Mouse (Mus musculus) central nervous system, embryonic 14 days (tissue): ENCODE results near the gene Tmem190. TPM values are rescaled to one million over a fixed set of nuclear protein-coding genes. Genes with fewer than 3 reads are reported as not detected.

Source experiments
- polyA plus RNA-seq: library from polyadenylated mRNA; depleted of rRNA; stranded (reverse); fragments of >200 nt; gene quantifications from 2 replicates; pipeline ENCODE4 v1.2.3, GENCODE M21; 2012; rRNA removed

Gene Tmem190
- not detected in 2 replicates for polyA plus RNA-seq

GRCm38 (mm10) chr7:4782759-4783158 is at the start of gene Tmem190, which contains the start of gene Il11:
Gene Tmem190, plus strand, starts transcription at chr7:4782937.
Gene Il11, minus strand, starts transcription at chr7:4782859.

GRCm38 (mm10) chr7:4739544-4740275 is 43.0 kb upstream of the Tmem190 start, which contains the start of gene Kmt5c:
Gene Kmt5c, plus strand, starts transcription at chr7:4740115.

GRCm38 (mm10) chr7:4752821-4753570 is 29.7 kb upstream of the Tmem190 start, which contains the start of gene Cox6b2:
Gene Cox6b2, minus strand, starts transcription at chr7:4753094.

GRCm38 (mm10) chr7:4771202-4771601 is 11.5 kb upstream of the Tmem190 start, which contains the start of gene Fam71e2:
Gene Fam71e2, minus strand, starts transcription at chr7:4771302.

GRCm38 (mm10) chr7:4789436-4789935 is 6.7 kb downstream of the Tmem190 start, which contains the start of gene Tmem238:
Gene Tmem238, minus strand, starts transcription at chr7:4789656.

GRCm38 (mm10) chr7:4792278-4793212 is 9.8 kb downstream of the Tmem190 start, which contains the start of gene Rpl28:
Gene Rpl28, plus strand, starts transcription at chr7:4792874.

GRCm38 (mm10) chr7:4812303-4813104 is 29.8 kb downstream of the Tmem190 start, which contains the start of gene Ube2s:
Gene Ube2s, minus strand, starts transcription at chr7:4812590.

Other genes starting within 250 kb of the Tmem190 start
- gene Syt5, start 235.4 kb upstream of the Tmem190 start, polyA plus RNA-seq = 74.4 and 85.2 TPM in 2 replicates
- gene Ptprh, start 178.9 kb upstream of the Tmem190 start, polyA plus RNA-seq = 0.98 and 1.2 TPM in 2 replicates
- 59.1 and 59.5 TPM in 2 replicates for gene Tmem86b, start 151.5 kb upstream of the Tmem190 start, polyA plus RNA-seq
- gene Ppp6r1, start 123.9 kb upstream of the Tmem190 start, polyA plus RNA-seq = 110 and 116 TPM in 2 replicates
- gene Hspbp1, start 97.9 kb upstream of the Tmem190 start, polyA plus RNA-seq = 75.4 and 76.6 TPM in 2 replicates
- gene Brsk1, start 92.3 kb upstream of the Tmem190 start, polyA plus RNA-seq = 107 and 116 TPM in 2 replicates
- gene Tmem150b, start 57.7 kb upstream of the Tmem190 start, polyA plus RNA-seq = 0.05 and 0.06 TPM in 2 replicates
- 175 and 185 TPM in 2 replicates for gene Kmt5c, start 42.8 kb upstream of the Tmem190 start, polyA plus RNA-seq
- 37.5 and 49.7 TPM in 2 replicates for gene Cox6b2, start 29.8 kb upstream of the Tmem190 start, polyA plus RNA-seq
- gene Fam71e2, start 11.6 kb upstream of the Tmem190 start, polyA plus RNA-seq = not detected in 2 replicates
- 0.34 and 0.39 TPM in 2 replicates for gene Il11, start 78 bp upstream of the Tmem190 start, polyA plus RNA-seq
- gene Tmem238, start 6.7 kb downstream of the Tmem190 start, polyA plus RNA-seq = 3.9 and 5.6 TPM in 2 replicates
- gene Rpl28, start 9.9 kb downstream of the Tmem190 start, polyA plus RNA-seq = 362 and 481 TPM in 2 replicates
- 465 and 518 TPM in 2 replicates for gene Ube2s, start 29.7 kb downstream of the Tmem190 start, polyA plus RNA-seq
- gene Shisa7, start 61.8 kb downstream of the Tmem190 start, polyA plus RNA-seq = 106 and 108 TPM in 2 replicates
- 2.7 and 3.3 TPM in 2 replicates for gene Isoc2b, start 87.3 kb downstream of the Tmem190 start, polyA plus RNA-seq
- 8.8 and 9.2 TPM in 2 replicates for gene Isoc2a, start 94.2 kb downstream of the Tmem190 start, polyA plus RNA-seq
- 0.53 and 0.79 TPM in 2 replicates for gene Gm36210, start 123.6 kb downstream of the Tmem190 start, polyA plus RNA-seq
- gene Zfp628, start 132.3 kb downstream of the Tmem190 start, polyA plus RNA-seq = 13.4 and 14.8 TPM in 2 replicates
- 21.3 and 21.4 TPM in 2 replicates for gene Nat14, start 139.1 kb downstream of the Tmem190 start, polyA plus RNA-seq
- 2.8 and 6.2 TPM in 2 replicates for gene Ssc5d, start 142.8 kb downstream of the Tmem190 start, polyA plus RNA-seq
- 0.07 and 0.23 TPM in 2 replicates for gene Sbk2, start 181.5 kb downstream of the Tmem190 start, polyA plus RNA-seq
- 0.95 and 1.2 TPM in 2 replicates for gene Sbk3, start 188.2 kb downstream of the Tmem190 start, polyA plus RNA-seq
- 142 and 145 TPM in 2 replicates for gene Zfp579, start 213.2 kb downstream of the Tmem190 start, polyA plus RNA-seq
- 9.8 and 12.6 TPM in 2 replicates for gene Zfp524, start 231.5 kb downstream of the Tmem190 start, polyA plus RNA-seq
- gene Fiz1, start 231.8 kb downstream of the Tmem190 start, polyA plus RNA-seq = 47.0 and 53.2 TPM in 2 replicates
- 0.09 TPM in 1 of 2 replicates, not detected in the other for gene Gm44973, start 232.6 kb downstream of the Tmem190 start, polyA plus RNA-seq
- gene Zfp865, start 237.4 kb downstream of the Tmem190 start, polyA plus RNA-seq = 41.1 and 43.7 TPM in 2 replicates
- 38.6 and 43.6 TPM in 2 replicates for gene Ccdc106, start 237.6 kb downstream of the Tmem190 start, polyA plus RNA-seq